10 mouse cellular contexts compared by ENCODE assay signal in the genomic region with DNA sequence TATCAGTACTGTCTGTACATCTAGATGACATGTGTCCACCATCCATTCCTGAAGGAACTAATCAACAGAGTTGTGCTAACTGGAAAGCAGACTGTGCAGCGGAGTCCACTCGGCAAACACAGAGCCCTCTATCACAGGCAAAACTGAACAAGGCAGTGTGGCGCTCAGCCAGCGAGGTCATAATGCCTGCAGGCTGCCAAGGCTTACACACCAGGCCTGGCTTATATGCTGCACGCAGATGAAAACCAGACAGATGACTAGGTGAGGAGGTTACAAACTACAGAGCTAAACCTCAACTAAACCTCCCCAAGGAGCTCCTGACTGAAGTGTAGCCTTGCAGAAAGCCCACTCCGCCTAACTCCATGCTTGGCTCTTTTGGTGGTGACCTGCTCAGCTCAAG. TPM values are rescaled to one million over a fixed set of nuclear protein-coding genes. Genes with fewer than 3 reads are reported as not detected.
DNase-seq lines count a peak whose midpoint lies in the region; ATAC-seq and TF ChIP-seq lines count a peak whose summit lies in the region.
"Had no signal": no experiment of that assay in that cellular context is flagged by ENCODE, and none has a peak within 500 bp of the region (broad histone marks: within the 10 kb centered on the region; RNA-seq: fewer than 3 reads in every experiment).

No protein-coding gene starts in this region.

- TF ChIP-seq CTCF in kidney, postnatal 0 days (IDR thresholded peaks at IDR 0.05; ENCODE audit: low read depth), result no peak
- TF ChIP-seq CTCF in stomach, postnatal 0 days (IDR thresholded peaks at IDR 0.05; ENCODE audit: low read depth), result no peak

- H3K4me1 ChIP-seq in kidney, postnatal 0 days (replicated peaks; ENCODE audit: insufficient read depth, low read length), result no peaks in the 10 kb centered on the region; the same call in 1 of the 2 replicates
- H3K4me1 ChIP-seq in stomach, postnatal 0 days (replicated peaks; ENCODE audit: control insufficient read depth, insufficient read depth), result peaks cover 7% of the 10 kb centered on the region; the same call in 1 of the 2 replicates
- H3K4me1 ChIP-seq: neural tube, embryonic 13.5 days had no signal

- peak; percentile 38 for TF ChIP-seq EP300 in stomach, postnatal 0 days (optimal IDR thresholded peaks at IDR 0.05)

- no peaks in the 10 kb centered on the region for H3K27me3 ChIP-seq in kidney, postnatal 0 days (ENCODE audit: insufficient read depth, low read length)
- no peaks in the 10 kb centered on the region for H3K27me3 ChIP-seq in stomach, postnatal 0 days (ENCODE audit: control insufficient read depth, insufficient read depth, low read length)
- H3K27me3 ChIP-seq: neural tube, embryonic 13.5 days had no signal

- no peak overlapping the region for H3K4me2 ChIP-seq in kidney, postnatal 0 days (ENCODE audit: low read length)
- H3K4me2 ChIP-seq in stomach, postnatal 0 days (replicated peaks; ENCODE audit: low read depth), result no peak overlapping the region
- H3K4me2 ChIP-seq: neural tube, embryonic 13.5 days had no signal

- H3K9me3 ChIP-seq in kidney, postnatal 0 days (replicated peaks; ENCODE audit: low read length), result no peaks in the 10 kb centered on the region
- no peaks in the 10 kb centered on the region for H3K9me3 ChIP-seq in stomach, postnatal 0 days (ENCODE audit: control insufficient read depth, low read length)
- H3K9me3 ChIP-seq: neural tube, embryonic 13.5 days had no signal

- WGBS in kidney, postnatal 0 days, result 68% methylated on average over 6 of the region's 6 CpGs
- 26% methylated on average over 6 of the region's 6 CpGs for WGBS in stomach, postnatal 0 days

- DNase-seq in left cerebral cortex, postnatal 4 days, result peak; percentile 55
- DNase-seq in left cerebral cortex, adult 9 months (ENCODE audit: low spot score in 2 of 2), result no peak
- peak; percentile 28 for DNase-seq in cerebellum, adult 8-10 months
- DNase-seq in heart, adult 8-10 months (ENCODE audit: low spot score), result peak; percentile 75
- DNase-seq in kidney, postnatal 0 days (ENCODE audit: low spot score), result no peak
- DNase-seq in stomach, postnatal 0 days (ENCODE audit: low spot score), result peak; percentile 75
- no peak for DNase-seq in layer of hippocampus, adult 8-10 months (ENCODE audit: low spot score in 2 of 2)

- intact Hi-C loops in left cerebral cortex, postnatal 4 days (cut with DNase I), result no loop called here

- ATAC-seq in kidney, postnatal 0 days (replicated peaks; ENCODE audit: low FRiP score, low read depth), result peak; percentile 29; the same call in 1 of the 2 replicates
- peak; percentile 74 for ATAC-seq in stomach, postnatal 0 days (ENCODE audit: low FRiP score, low TSS enrichment)
- no peak for ATAC-seq in frontal cortex, adult (ENCODE audit: low TSS enrichment)

- no peaks in the 10 kb centered on the region for H3K36me3 ChIP-seq in kidney, postnatal 0 days (ENCODE audit: insufficient read depth, low read length)
- no peaks in the 10 kb centered on the region for H3K36me3 ChIP-seq in stomach, postnatal 0 days (ENCODE audit: control insufficient read depth, insufficient read depth, low read length)
- H3K36me3 ChIP-seq: neural tube, embryonic 13.5 days had no signal

- H3K4me3 ChIP-seq in kidney, postnatal 0 days (replicated peaks; ENCODE audit: low read depth, low read length), result no peak overlapping the region
- H3K4me3 ChIP-seq in stomach, postnatal 0 days (ENCODE audit: low read depth, low read length), result no peak overlapping the region
- H3K4me3 ChIP-seq: erythroblast, embryonic 14.5 days; neural tube, embryonic 13.5 days had no signal

- H3K9ac ChIP-seq in kidney, postnatal 0 days (ENCODE audit: low read depth, low read length), result no peak overlapping the region
- H3K9ac ChIP-seq in stomach, postnatal 0 days (ENCODE audit: low read length), result no peak overlapping the region
- H3K9ac ChIP-seq: neural tube, embryonic 13.5 days had no signal

- H3K27ac ChIP-seq in kidney, postnatal 0 days, result peak overlapping the region; percentile 27; the same call in 1 of the 2 replicates
- peak overlapping the region; percentile 76 for H3K27ac ChIP-seq in stomach, postnatal 0 days (replicated peaks)
- H3K27ac ChIP-seq: neural tube, embryonic 13.5 days had no signal

RNA-seq across cellular contexts. Expression of gene Arhgap10, which starts 44.4 kb away (rescaled TPM):
- total RNA-seq in left cerebral cortex, postnatal 4 days (2021), result 1 to 10 TPM; 6.5 to 6.6 TPM
- 10 to 100 TPM; 48.4 to 53.0 (median 51.7) TPM for total RNA-seq in heart, adult 8-10 months (2022)
- 26.6 and 28.5 TPM in 2 replicates for polyA plus RNA-seq in kidney, postnatal 0 days (2015; fragmentation: Nextera tagmentation; extraction: Ambion mirVana)
- polyA plus RNA-seq in stomach, postnatal 0 days (2015; fragmentation: Nextera tagmentation; extraction: Ambion mirVana), result 18.8 TPM in 2 replicates
- 10 to 100 TPM in 3 of 4 experiments, 1 to 10 TPM in 1; 9.6 to 10.8 (median 10.2) TPM for total RNA-seq in layer of hippocampus, adult 8-10 months (2022)

Comparison
In these comparisons a context has a peak if more than half of its experiments do, and no peak if none do; other contexts are left out.
1. DNase-seq: peak in left cerebral cortex, postnatal 4 days (single experiment), cerebellum, adult 8-10 months (single experiment), heart, adult 8-10 months (single experiment) and stomach, postnatal 0 days (single experiment); none in left cerebral cortex, adult 9 months (0 of 2), kidney, postnatal 0 days (single experiment) and layer of hippocampus, adult 8-10 months (0 of 2).
2. RNA of gene Arhgap10, which starts 44.4 kb away (total RNA-seq): 48.4 to 53.0 TPM in heart, adult 8-10 months; 9.6 to 10.8 TPM in layer of hippocampus, adult 8-10 months and 6.5 to 6.6 TPM in left cerebral cortex, postnatal 4 days; every median in the first group is over 4 times any median in the second.